Mouse (Mus musculus) T-cell, adult 2 months (primary cell): ENCODE data around the gene Vmn2r43.
"Not testable (repeated sequence)": the region's sequence is repeated elsewhere in the genome, so short reads cannot be mapped to it uniquely, and the experiment has no call there.

Source experiments
- DNase-seq: peaks from one replicate; pipeline ENCODE4 v3.0.0; 2022; ENCODE audit warnings: low spot score

The Vmn2r43 gene

DNA sequence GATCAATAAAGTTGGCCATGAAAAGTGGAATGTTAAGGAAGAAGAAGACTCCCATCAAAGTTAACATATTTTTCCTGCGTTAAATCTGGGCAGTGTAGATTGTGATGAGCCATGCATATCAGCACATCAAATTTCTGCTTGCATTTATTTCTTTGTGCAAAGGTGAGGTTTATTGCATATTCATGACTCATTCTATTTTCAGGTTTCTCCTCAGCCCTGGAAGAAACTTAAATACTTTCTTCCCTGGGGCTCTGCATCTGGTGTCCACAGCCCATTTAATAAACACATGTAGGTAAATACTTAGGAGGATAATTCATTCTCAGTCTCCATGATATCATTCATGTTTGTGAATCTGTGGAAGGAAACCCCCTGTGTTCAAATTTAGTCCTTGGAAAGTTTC lies at the start of gene Vmn2r43:
TSS of gene Vmn2r43 (minus strand) at position 101 of the 400 bp plus-strand sequence.
- not testable (repeated sequence) for DNase-seq

DNA sequence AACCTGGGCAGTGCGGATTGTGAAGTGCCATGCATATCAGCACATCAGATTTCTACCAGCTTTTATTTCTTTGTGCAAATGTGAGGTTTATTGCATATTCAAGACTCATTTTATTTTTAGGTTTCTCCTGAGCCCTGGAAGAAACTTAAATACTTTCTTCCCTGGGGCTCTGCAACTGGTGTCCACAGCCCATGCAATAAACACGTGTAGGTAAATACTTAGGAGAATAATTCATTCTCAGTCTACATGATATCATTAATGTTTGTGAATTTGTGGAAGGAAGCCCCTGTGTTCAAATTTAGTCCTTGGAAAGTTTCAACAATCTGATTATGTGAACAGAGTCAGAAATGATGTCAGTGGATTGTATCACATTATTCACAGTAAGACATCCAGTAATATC lies 60.2 kb downstream of the Vmn2r43 start, which contains the start of gene Vmn2r42:
TSS of gene Vmn2r42 (minus strand) at position 101 of the 400 bp plus-strand sequence.
- not testable (repeated sequence) for DNase-seq
